Mouse (Mus musculus) ES-E14 (cell line): ENCODE data around the gene Nxf1. TPM values are rescaled to one million over a fixed set of nuclear protein-coding genes. Genes with fewer than 3 reads are reported as not detected.

ENCODE experiments used
- DNase-seq: peaks from one replicate; pipeline ENCODE4 v3.0.0-alpha.2; 2013; ENCODE audit warnings: low read depth, low spot score
- H3K27ac ChIP-seq: 2 replicates; pipeline ENCODE4 v1.5.1; 2012; ENCODE audit warnings: low read depth, mild to moderate bottlenecking, low read length, moderate library complexity, mixed read lengths; ENCODE audit not compliant: poor library complexity, insufficient read depth, severe bottlenecking
- H3K36me3 ChIP-seq: 2 replicates; pipeline ENCODE4 v1.6.1; 2012; ENCODE audit warnings: mild to moderate bottlenecking, low read length, moderate library complexity, mixed read lengths; ENCODE audit not compliant: control insufficient read depth, poor library complexity, insufficient read depth, severe bottlenecking
- H3K4me1 ChIP-seq, 2 experiments: fragments of 150-350 bp in 1 of 2; sonication (generic) in 1 of 2; 2 replicates each; pipeline ENCODE4 v1.6.1; 2012; ENCODE audit warnings: low read length in 2 of 2, mild to moderate bottlenecking in 1 of 2, mixed read lengths in 1 of 2; ENCODE audit not compliant: control insufficient read depth in 2 of 2, insufficient read depth in 2 of 2, poor library complexity in 1 of 2
- H3K4me3 ChIP-seq, 2 experiments: fragments of 150-350 bp in 1 of 2; sonication (generic) in 1 of 2; 2 replicates each; pipeline ENCODE4 v1.5.1; 2012; ENCODE audit warnings: low read length in 2 of 2, low read depth in 1 of 2, mild to moderate bottlenecking in 1 of 2, mixed read lengths in 1 of 2; ENCODE audit not compliant: insufficient read depth in 1 of 2, poor library complexity in 1 of 2, severe bottlenecking in 1 of 2
- H3K9ac ChIP-seq: 2 replicates; pipeline ENCODE4 v1.6.1; 2012; ENCODE audit warnings: low read depth, mild to moderate bottlenecking, low read length, mixed read lengths; ENCODE audit not compliant: poor library complexity, insufficient read depth, severe bottlenecking
- H3K9me3 ChIP-seq: fragments of 150-350 bp; sonication (generic); 2 replicates; pipeline ENCODE4 v1.6.1; 2012; ENCODE audit warnings: low read depth, mild to moderate bottlenecking, low read length; ENCODE audit not compliant: control insufficient read depth, insufficient read depth
- CHD2 ChIP-seq: IDR thresholded peaks from 2 replicates; pipeline ENCODE4 v1.6.1; 2014; ENCODE audit warnings: mild to moderate bottlenecking, low read depth, low read length, inconsistent platforms
- HCFC1 ChIP-seq: IDR thresholded peaks from 2 replicates; pipeline ENCODE4 v1.6.1; 2012; ENCODE audit warnings: low read length, inconsistent platforms, borderline replicate concordance; ENCODE audit not compliant: insufficient read depth
- MAFK ChIP-seq: IDR thresholded peaks from 2 replicates; pipeline ENCODE4 v1.6.1; 2014; ENCODE audit warnings: mild to moderate bottlenecking, low read depth, low read length, inconsistent platforms; ENCODE audit not compliant: insufficient read depth
- ZC3H11A ChIP-seq: IDR thresholded peaks from 2 replicates; pipeline ENCODE4 v1.6.1; 2012; ENCODE audit warnings: low read depth, mild to moderate bottlenecking, inconsistent platforms, low read length, borderline replicate concordance
- ZNF384 ChIP-seq: IDR thresholded peaks from 2 replicates; pipeline ENCODE4 v1.6.1; 2012; ENCODE audit warnings: low read depth, low read length, inconsistent platforms
- in situ Hi-C, 2 experiments: fragments of 600-800 bp; cut with MboI; formaldehyde crosslinking; loops; one replicate each; pipeline ENCODE4 v1.15.1; 2025; ENCODE audit warnings: low sequenced_read_pairs in 2 of 2, inconsistent platforms in 1 of 2; ENCODE audit not compliant: unreplicated experiment in 2 of 2
- total RNA-seq: library from RNA; depleted of rRNA; stranded (reverse); fragments of 300-350 nt; gene quantifications from 2 replicates; pipeline ENCODE4 v1.2.3, GENCODE M21; 2012

The Nxf1 gene
- total RNA-seq, 1 experiment = 101 TPM

DNA sequence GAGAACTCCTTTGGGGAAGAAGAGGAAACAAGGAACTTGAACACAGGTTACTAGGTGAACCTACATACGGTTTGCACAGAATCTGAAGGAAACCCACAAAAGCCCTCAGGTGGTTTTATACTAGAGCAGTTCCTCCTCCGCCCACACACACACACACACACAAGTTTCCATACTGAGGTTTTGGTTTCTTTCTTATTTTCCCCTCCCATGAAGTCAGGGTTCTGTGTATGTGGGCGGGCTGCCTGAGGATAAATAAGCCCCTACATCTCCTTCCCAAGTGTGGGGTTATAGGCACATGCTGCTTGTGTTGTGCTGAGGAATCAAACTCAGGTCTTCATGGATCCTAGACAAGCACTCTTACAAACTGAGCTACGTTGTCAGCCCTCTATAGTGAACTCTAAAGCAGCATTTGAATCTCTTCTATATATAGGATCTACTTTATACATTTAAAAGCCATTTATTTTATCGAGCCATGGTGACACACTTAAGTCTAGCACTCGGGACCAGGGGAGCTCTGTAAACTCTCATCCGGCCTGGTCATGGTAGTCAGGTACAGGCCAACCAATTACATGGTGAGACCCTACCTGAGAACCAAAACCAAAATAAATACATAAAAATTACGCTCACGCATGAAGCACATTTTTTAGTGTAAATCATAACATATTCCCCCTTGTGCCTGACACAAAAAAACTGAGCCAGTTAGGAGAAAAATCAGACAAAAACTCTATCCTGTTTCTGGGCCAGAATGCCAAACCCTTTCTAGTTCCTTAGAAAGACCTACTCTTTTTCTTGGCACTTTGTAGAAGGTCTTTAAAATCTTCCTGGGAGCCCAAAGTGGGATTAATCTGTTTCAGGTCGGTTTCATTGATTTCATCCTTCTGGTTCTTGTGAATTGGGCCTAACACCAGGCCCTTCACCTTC is 44.7 kb upstream of the Nxf1 start:
- Histone ChIP-seq H3K4me3 (peak overlapping the region; percentile 92 to 98), H3K9me3 (no peaks in the 10 kb centered on the region), H3K4me1 (peaks cover 7 to 12% of the 10 kb centered on the region in 2 experiments; a peak in 2 of 4 replicates), H3K36me3 (peaks cover 50% of the 10 kb centered on the region), H3K9ac (peak overlapping the region; percentile 95), H3K27ac (peak overlapping the region; percentile 95)
- no peak for DNase-seq
- in situ Hi-C loops = no loop called here
- TF ChIP-seq CHD2 (0 out of 2 replicates have a peak, but pooled peaks have one; percentile 19), HCFC1 (no peak)

DNA sequence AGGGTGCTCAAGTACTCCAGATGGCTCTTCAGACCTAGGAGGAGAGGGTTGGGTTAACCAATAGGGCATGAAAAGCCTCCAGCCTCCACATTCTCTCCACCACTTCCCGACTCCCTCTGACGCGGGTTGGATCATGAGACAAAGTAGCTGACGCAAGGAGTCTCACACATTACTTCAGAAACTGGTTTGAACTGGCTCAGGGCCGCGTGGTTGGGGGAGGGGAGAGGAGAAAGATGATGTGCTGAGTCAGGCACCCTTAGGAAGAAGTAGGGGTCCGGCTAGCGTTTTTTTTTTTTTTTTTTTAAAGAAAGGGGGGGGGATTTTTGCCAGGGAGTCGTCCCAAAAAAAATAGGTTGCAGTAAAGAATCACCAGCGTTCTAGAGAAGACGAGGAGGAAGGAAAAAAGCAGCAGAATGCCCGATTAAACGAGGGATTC is 44.0 kb upstream of the Nxf1 start:
- H3K9ac ChIP-seq = peak overlapping the region; percentile 95
- peaks cover 44% of the 10 kb centered on the region for H3K36me3 ChIP-seq
- H3K4me1 ChIP-seq = peaks cover 7 to 9% of the 10 kb centered on the region in 2 experiments; a peak in 2 of 4 replicates
- peak; percentile 98 for DNase-seq
- peak overlapping the region; percentile 95 for H3K27ac ChIP-seq
- no peak; the same call in 1 of the 2 replicates for TF ChIP-seq HCFC1
- TF ChIP-seq ZC3H11A = no peak
- peak; percentile 97 for TF ChIP-seq ZNF384
- peak; percentile 98 for TF ChIP-seq MAFK
- no peak for TF ChIP-seq CHD2
- in situ Hi-C loops = no loop called here
- H3K4me3 ChIP-seq = peak overlapping the region; percentile 92 to 98
- H3K9me3 ChIP-seq = no peaks in the 10 kb centered on the region

DNA sequence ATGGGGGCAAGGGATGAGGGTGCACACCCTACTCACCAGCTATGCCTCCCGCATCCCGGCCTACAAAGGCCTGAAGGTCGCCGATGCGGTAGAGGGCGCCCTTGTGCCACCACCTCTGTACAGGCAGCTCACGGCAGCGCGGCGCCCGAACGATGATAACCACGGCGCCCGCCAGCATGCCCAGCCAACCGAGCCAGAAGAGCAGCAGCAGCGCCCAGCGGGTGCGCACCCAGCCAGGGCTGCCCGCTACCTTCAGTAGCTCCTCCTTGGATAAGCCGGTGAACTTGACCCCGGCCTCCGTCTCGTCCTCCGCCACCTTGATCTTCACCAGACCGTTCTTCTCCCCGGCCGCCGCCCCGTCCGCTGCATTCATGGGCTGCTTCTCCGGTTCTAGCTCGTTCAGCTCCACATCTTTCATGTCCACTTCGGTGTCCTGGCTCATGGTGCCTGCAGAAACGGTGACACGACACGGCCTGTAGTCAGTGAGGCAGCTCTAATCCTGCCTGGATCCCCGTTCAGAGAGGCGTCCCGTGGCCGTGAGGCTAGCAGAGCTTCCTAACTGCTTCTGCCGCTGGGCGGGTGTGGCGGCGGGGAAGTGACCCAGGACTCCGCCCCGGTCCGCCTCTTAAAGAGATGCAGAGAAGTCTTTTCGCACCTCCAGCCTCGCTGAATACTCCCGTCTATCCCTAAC is 43.4 kb upstream of the Nxf1 start:
- Histone ChIP-seq H3K4me1 (peaks cover 7 to 8% of the 10 kb centered on the region in 2 experiments; a peak in 2 of 4 replicates), H3K27ac (peak overlapping the region; percentile 95), H3K4me3 (peak overlapping the region; percentile 92 to 98), H3K9ac (peak overlapping the region; percentile 95), H3K9me3 (no peaks in the 10 kb centered on the region), H3K36me3 (peaks cover 39% of the 10 kb centered on the region)
- in situ Hi-C loops = no loop called here
- TF ChIP-seq CHD2 (no peak), HCFC1 (peak; percentile 25; the same call in 1 of the 2 replicates)
- DNase-seq = peak; percentile 84

GRCm38 (mm10) chr19:8713997-8714652 is 42.7 kb upstream of the Nxf1 start:
- peak overlapping the region; percentile 95 for H3K9ac ChIP-seq
- in situ Hi-C loops = no loop called here
- peak overlapping the region; percentile 92 to 98 for H3K4me3 ChIP-seq
- TF ChIP-seq CHD2 = no peak
- no peak for TF ChIP-seq ZNF384
- no peak for TF ChIP-seq HCFC1
- no peak for TF ChIP-seq MAFK
- no peak for TF ChIP-seq ZC3H11A
- DNase-seq = no peak
- peak overlapping the region; percentile 95 for H3K27ac ChIP-seq
- peaks cover 32% of the 10 kb centered on the region for H3K36me3 ChIP-seq
- H3K9me3 ChIP-seq = no peaks in the 10 kb centered on the region
- H3K4me1 ChIP-seq = peaks cover 7 to 8% of the 10 kb centered on the region in 2 experiments; a peak in 2 of 4 replicates
